19 mouse cellular contexts compared by ENCODE assay signal in genomic region chr8:86555564-86555963, GRCm38 (mm10). TPM values are rescaled to one million over a fixed set of nuclear protein-coding genes. Genes with fewer than 3 reads are reported as not detected.
"Had no signal": no experiment of that assay in that cellular context is flagged by ENCODE, and none has a peak within 500 bp of the region (broad histone marks: within the 10 kb centered on the region; RNA-seq: fewer than 3 reads in every experiment).

No protein-coding gene starts in this region.

- H3K4me1 ChIP-seq: midbrain, embryonic 10.5 days; midbrain, embryonic 12.5 days; neural tube, embryonic 13.5 days; neural tube, embryonic 15.5 days had no signal

- H3K27ac ChIP-seq: midbrain, embryonic 10.5 days; midbrain, embryonic 12.5 days; neural tube, embryonic 13.5 days; neural tube, embryonic 15.5 days had no signal

- DNase-seq: lung, adult 18-20 months; lung, embryonic 14.5 days; lung, postnatal 10 days; lung, postnatal 4 days; midbrain, embryonic 14.5 days; retina, postnatal 1 day; right cerebral cortex, adult 18-20 months; right cerebral cortex, postnatal 25 days; right cerebral cortex, postnatal 4 days; spleen, adult 18-20 months; thymus, adult 18-20 months; thymus, postnatal 14 days; thymus, postnatal 36 days had no signal

- H3K27me3 ChIP-seq: midbrain, embryonic 12.5 days; neural tube, embryonic 13.5 days; neural tube, embryonic 15.5 days had no signal

- H3K4me3 ChIP-seq: midbrain, embryonic 10.5 days; midbrain, embryonic 12.5 days; myocyte; neural tube, embryonic 13.5 days; neural tube, embryonic 15.5 days had no signal

- ATAC-seq: midbrain, embryonic 16.5 days had no signal

RNA-seq across cellular contexts. Expression of gene Abcc12, which starts 24.9 kb away (rescaled TPM):
- polyA plus RNA-seq: lung, embryonic 14.5 days; midbrain, embryonic 10.5 days; myocyte had no signal
